8 mouse cellular contexts compared by ENCODE assay signal in genomic region chr17:75369351-75369750, GRCm38 (mm10).
DNase-seq lines count a peak whose midpoint lies in the region; ATAC-seq lines count a peak whose summit lies in the region.

No protein-coding gene starts in this region.

- WGBS in forebrain, embryonic 14.5 days, result 84% methylated on average over 7 of the region's 7 CpGs
- WGBS in forebrain, embryonic 10.5 days, result 75% methylated on average over 7 of the region's 7 CpGs

- H3K9me3 ChIP-seq in forebrain, embryonic 14.5 days (replicated peaks; ENCODE audit: control insufficient read depth, low read length), result no peaks in the 10 kb centered on the region
- no peaks in the 10 kb centered on the region for H3K9me3 ChIP-seq in forebrain, embryonic 10.5 days

- ATAC-seq in forebrain, embryonic 14.5 days, result no peak

- H3K4me2 ChIP-seq in forebrain, embryonic 14.5 days (ENCODE audit: low read length), result no peak overlapping the region

- no peaks in the 10 kb centered on the region for H3K36me3 ChIP-seq in forebrain, embryonic 14.5 days (ENCODE audit: control insufficient read depth, insufficient read depth, low read length)
- H3K36me3 ChIP-seq in forebrain, embryonic 10.5 days (replicated peaks), result 0 out of 2 replicates have a peak, but pooled peaks cover 4% of the 10 kb centered on the region

- H3K9ac ChIP-seq in forebrain, embryonic 14.5 days (ENCODE audit: low read length), result no peak overlapping the region

- no peaks in the 10 kb centered on the region for H3K4me1 ChIP-seq in forebrain, embryonic 14.5 days (ENCODE audit: control insufficient read depth, insufficient read depth, low read length)
- H3K4me1 ChIP-seq in forebrain, embryonic 10.5 days, result no peaks in the 10 kb centered on the region

- H3K4me3 ChIP-seq in forebrain, embryonic 14.5 days (ENCODE audit: low read depth, low read length), result no peak overlapping the region
- no peak overlapping the region for H3K4me3 ChIP-seq in forebrain, embryonic 10.5 days

- no peaks in the 10 kb centered on the region for H3K27me3 ChIP-seq in forebrain, embryonic 14.5 days (replicated peaks; ENCODE audit: control insufficient read depth, insufficient read depth, low read length)
- no peaks in the 10 kb centered on the region for H3K27me3 ChIP-seq in forebrain, embryonic 10.5 days (ENCODE audit: poor library complexity, severe bottlenecking)

- no peak overlapping the region for H3K27ac ChIP-seq in forebrain, embryonic 14.5 days (ENCODE audit: low read depth, low read length)
- no peak overlapping the region for H3K27ac ChIP-seq in forebrain, embryonic 10.5 days

- DNase-seq in forebrain, embryonic 14.5 days (ENCODE audit: low spot score), result peak; percentile 20
- DNase-seq in forebrain, embryonic 10.5 days (ENCODE audit: extremely low spot score, low spot score), result no peak
- DNase-seq in right cerebral cortex, postnatal 4 days, result peak; percentile 18
- no peak for DNase-seq in right cerebral cortex, adult 2 months (ENCODE audit: low spot score in 2 of 2)
- peak; percentile 8 for DNase-seq in heart, adult 8-10 months (ENCODE audit: low spot score)
- DNase-seq in lung, postnatal 14 days, result peak; percentile 80
- no peak for DNase-seq in spleen, adult 12 weeks (ENCODE audit: low spot score)
- DNase-seq in cerebellum, postnatal 4 days (ENCODE audit: low spot score in 2 of 2), result no peak

Comparison
In these comparisons a context has a peak if more than half of its experiments do, and no peak if none do; other contexts are left out.
1. DNase-seq: peak in forebrain, embryonic 14.5 days (single experiment), right cerebral cortex, postnatal 4 days (single experiment), heart, adult 8-10 months (single experiment) and lung, postnatal 14 days (single experiment); none in forebrain, embryonic 10.5 days (single experiment), right cerebral cortex, adult 2 months (0 of 2), spleen, adult 12 weeks (single experiment) and cerebellum, postnatal 4 days (0 of 2).